Mouse (Mus musculus): ENCODE results near the gene Slc4a8. TPM values are rescaled to one million over a fixed set of nuclear protein-coding genes. Genes with fewer than 3 reads are reported as not detected.
A peak's percentile ranks its signal among the peaks of the same experiment; 100 is the strongest.

The Slc4a8 gene
- 1 to 10 TPM; 2.6 to 7.8 TPM for total RNA-seq (2021)

DNA sequence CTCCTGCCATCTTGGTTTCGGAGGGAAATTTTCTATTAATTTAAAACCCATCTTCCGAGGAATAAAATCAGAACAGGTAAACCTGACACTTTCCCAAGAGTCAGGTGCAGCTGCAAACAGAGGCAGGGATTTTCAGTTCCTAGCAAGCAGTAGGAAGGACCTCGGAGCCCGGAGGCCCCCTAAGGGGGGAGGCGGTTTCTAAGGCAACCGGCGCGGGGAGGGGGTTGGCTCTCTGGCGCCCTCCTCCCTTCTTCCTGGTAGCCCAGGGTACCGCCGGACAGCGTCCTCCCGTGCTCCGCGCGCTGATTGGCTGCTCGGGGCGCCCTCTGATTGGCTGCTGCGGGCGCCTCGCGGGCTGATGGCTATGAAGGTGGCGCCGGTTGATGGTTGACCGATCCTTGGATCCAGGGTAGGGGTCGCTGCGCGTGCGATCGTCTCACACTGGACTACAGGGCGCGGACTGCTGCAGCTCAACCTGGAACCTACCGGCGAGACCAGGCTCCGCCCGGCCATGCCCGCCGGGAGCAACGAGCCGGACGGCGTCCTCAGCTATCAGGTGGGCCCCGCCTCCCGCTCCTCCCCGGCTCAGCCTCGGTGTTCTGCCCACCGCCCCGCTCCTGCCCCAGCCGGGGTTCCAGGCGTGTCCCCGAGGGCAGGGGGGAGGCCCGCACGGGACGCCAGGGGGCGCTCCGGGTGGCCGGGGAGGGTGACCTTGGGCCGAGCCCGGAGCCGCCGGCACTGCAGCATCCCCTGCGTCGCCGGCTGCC is at the start of gene Slc4a8:
Gene Slc4a8 (plus strand): TSS at position 329 of the 767 bp plus-strand sequence.
- peak; percentile 86 to 87 for DNase-seq
- intact Hi-C loops (cut with DNase I): no loop called here

DNA sequence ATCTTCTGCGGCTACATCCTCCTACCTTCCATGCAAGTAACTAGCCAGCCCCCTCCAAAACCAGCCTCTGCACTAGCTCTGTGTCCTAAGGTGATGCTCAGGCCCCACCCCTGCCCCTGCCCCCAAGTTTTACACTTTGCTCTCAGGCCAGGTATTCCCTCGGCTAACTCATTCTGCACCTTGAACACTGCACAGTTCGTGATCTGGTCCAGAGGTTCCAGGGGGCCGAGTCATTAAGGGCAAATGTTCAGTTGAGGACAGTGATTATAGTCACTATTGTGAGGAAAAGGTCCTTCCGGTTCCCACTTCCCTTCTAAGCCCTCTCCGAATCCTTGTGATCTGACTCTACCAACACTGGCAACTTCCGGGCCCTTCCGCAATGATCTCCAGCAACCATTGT is 47.1 kb upstream of the Slc4a8 start:
- intact Hi-C loops (cut with DNase I): no loop called here
- no peak for DNase-seq

DNA sequence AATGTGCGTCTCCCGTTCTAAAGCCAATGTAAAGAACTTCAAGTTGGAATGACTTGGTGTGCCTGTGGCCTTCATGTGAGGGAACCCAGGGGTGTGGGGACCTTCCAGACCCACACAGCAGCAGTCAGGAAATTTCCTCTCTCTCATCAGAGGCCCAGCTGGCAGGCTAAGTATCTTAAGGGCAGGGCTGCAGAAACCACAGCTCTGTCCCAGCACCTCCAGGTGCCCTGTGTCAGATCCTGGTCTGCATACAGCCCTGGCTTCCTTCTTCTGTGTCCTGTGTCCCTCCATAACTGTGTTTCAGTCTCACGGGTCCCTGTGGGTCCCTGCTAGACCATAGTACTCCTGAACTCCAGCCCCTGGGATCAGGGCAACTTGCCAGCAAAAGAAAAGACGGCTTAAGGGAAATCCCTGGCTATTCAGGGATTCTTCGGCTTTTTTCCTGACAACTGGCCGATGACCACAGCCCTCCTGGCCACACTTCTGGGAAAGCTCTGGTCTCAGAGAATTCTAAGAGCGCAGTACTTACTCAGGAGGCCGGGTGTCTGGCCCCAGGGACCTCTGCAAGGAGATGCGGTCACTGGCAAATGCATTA is 46.1 kb upstream of the Slc4a8 start:
- intact Hi-C loops (cut with DNase I): no loop called here
- peak in 1 of 2 experiments; percentile 46 for DNase-seq

DNA sequence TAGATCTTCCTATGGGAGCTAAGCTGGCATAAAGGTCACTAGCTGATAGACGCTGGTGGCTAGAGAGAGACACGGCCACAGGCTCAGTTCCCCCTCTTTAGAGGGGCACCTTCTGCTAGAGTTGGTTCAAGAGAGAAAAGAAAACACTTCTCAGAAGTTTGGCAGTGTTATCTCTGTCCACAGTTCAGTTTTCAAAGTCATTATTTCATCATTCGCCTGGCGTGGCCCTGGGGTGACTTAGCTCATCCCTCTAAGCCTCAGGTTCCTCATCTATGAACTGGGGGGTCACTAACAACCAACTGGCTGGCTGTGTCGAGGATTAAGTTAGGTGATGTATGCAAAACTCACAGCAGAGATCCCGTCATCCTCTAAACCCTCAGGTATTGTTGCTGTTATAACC is 43.6 kb upstream of the Slc4a8 start:
- intact Hi-C loops (cut with DNase I): no loop called here
- DNase-seq: no peak

DNA sequence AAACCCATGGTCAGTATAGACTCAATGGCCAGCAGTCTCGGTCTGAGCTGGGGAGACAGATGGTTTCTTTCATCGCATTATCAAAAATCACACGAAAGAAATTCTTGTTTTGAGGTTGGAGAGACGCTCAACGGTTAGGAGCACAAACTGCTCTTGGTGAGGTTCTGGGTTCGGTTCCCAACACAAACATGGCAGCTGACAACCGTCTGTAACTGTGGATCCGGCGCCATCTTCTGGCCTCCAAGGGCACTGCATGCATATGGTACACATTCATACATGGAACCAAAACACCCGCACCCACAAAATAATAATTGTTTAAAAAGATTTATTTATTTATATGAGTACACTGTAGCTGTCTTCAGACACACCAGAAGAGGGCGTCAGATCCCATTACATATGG is 43.0 kb upstream of the Slc4a8 start:
- DNase-seq: no peak
- intact Hi-C loops (cut with DNase I): no loop called here

DNA sequence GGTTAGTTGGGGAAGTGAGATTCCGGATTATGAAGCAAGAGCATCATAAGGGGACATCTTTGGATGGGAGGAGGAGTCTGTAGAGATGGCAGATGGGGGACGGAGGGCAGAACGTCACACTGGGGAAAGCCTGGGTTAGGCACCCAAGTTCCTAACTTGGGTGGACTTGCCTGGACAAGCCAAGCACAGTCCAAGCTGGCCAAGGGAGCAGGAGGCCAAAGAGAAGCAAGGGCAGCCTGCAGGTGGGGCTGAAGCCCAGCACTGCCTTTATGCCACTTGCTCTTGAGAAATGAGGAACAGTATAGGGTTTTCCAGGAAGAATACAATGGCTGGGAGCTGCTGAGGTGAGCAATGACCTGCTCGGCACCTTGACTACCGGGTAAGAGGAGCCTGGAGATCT is 42.3 kb upstream of the Slc4a8 start:
- intact Hi-C loops (cut with DNase I): no loop called here
- no peak for DNase-seq

DNA sequence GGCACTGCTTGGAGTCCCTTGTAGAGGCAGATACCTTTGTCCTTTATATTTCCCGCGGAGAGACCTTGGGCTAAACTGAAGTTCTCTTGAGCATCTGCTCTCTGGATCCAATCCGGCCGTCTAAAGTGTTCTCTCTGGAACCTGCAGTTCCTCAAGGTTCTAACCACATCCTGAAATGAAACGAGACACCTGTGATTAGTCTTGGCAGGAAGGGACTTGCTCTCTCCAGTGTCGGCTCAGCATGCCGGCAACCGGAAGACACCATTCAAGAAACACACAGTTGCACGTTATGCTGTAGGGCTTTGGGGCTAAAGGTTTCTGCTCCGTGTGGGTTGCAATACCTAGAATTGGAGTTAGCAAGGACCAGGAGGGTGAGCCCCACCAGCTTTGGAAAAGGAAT is 41.5 kb upstream of the Slc4a8 start:
- no peak for DNase-seq

DNA sequence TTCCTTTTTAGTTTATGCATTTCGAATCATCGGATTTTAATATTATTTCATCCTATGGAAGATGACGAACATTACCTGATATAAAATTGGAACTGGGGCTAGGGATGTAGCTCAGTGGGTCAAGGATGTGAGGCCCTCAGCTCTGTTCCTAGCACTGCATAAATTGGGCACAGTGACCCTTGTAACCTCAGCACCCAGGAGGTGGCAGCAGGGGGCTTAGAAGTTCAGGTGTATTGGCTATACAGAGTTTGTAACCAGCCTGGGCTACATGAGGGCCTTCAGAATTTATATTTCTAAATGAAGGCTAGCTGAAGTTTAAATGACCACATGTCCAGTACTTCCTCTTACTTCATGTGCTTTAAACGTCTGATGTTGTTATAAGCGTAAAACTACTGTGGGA is 40.1 kb upstream of the Slc4a8 start:
- DNase-seq: no peak
- intact Hi-C loops (cut with DNase I): no loop called here

More for the DNA sequence above, 41.5 kb upstream of the Slc4a8 start:
- intact Hi-C loops (cut with DNase I): no loop called here

DNA sequence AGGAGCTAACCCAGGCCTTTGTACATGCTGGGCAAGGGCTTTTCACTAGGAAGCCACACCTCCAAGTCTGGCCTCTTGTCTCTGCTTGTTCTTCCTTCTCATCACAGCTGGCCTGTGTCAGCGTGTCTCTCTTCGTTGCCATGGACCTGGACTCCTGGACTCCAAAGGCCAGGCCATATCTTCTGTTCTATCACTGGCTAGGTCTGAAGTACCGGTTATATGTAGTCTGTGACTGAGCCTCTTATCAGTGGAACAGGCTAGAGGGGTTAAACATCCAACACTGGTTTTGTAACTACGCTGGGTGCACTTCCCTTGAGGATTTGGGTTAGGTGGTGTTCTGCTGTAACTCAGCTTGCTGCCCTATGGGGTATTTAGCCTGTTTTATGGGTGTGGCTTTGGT is 39.5 kb upstream of the Slc4a8 start:
- intact Hi-C loops (cut with DNase I): no loop called here
- no peak for DNase-seq

DNA sequence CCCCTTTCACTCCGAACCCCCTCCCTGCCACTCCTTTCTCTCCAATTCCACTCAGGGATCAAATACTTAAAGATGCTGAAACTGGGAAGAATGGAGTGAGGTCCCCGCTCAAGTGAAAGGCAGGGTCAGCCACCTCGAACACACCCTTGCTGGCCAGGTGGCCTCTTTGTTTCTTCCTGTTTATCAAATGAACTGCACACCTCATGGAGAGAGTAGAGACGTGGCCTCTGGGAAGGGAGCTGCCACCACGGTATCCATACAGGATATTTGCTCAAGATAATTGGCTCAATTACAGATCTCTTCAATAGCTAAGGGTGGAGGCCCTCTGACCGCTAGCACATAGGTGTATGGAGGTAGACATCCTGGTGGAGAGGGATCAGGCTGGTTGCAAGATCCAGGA is 39.0 kb upstream of the Slc4a8 start:
- intact Hi-C loops (cut with DNase I): no loop called here

DNA sequence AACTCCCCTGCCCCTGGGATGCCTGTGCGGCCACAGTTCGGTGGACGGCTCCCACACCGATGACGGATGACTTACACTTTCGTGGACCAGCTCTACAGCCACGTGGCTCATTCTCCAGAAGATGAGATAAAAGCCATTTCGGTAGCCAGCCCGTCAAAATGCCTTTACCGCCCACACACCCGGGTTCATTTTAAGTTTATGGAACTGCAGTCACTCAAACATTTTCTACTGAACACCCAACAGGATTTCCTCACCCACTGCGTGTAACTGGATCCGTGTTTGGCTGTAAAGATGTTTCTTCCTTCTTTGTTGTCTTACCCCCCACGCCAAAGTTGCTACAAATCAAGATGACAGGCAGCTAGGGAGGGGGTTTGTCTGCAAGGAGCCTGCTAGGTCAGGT is 38.0 kb upstream of the Slc4a8 start:
- DNase-seq: peak in 1 of 2 experiments; percentile 48
- intact Hi-C loops (cut with DNase I): no loop called here

More for the DNA sequence above, 39.0 kb upstream of the Slc4a8 start:
- DNase-seq: no peak

DNA sequence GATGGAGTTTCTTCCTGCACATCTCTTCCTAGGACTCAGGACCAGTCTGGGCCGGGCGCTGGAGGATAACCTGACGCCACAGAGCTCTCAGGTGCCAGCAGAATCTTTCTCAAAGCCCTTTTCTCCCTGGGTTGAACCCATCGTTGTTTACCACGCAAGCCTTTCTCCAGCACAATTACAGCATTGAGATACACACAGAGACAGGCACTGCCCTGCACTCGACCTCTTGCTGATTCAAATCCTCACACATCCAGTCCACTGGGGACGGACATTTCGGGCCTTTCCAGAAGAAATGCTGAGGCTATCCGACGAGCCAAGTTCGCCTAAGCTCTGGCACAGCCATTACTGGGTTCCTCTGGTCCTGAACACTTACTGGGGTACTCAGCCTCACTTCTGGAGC is 34.8 kb upstream of the Slc4a8 start:
- no peak for DNase-seq
- intact Hi-C loops (cut with DNase I): no loop called here

DNA sequence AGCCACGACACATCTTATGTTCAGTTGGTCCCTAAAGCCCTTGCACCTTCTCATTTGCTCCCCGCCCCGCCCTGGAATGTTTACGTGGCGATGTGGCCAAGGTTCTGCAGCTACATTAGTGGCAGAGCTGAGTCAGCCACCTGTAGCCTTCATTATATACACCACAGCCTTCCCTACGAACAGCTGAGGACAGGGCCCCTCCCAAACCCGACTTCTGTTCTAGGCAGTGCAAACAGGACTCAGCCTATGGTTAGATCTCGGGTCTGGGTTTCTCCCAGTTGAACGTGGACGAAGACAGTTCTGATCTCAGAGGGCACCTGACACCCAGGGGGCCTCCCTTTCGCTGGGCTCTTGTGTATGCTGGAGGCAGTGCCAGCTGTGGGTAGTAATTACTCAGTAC is 33.7 kb upstream of the Slc4a8 start:
- no peak for DNase-seq
- intact Hi-C loops (cut with DNase I): no loop called here

DNA sequence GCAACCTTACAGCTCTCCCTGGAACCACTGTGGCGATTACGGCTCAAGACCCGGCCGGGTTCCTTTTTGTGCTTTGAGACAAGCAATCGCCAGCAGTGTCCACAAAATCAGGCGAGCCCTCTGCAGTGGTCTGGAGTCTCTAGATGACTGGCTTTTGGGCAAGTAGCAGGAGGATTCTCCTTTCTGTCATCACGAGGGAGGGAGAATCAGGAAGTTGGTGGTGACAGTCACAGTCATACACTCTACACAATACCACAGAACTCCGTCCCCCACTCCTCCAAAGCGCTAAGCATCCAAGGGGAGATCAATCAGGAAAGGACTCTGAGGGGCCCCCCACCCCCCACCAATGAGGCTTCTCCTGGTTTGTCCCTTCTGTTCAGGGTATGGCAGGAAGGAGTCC is 33.0 kb upstream of the Slc4a8 start:
- no peak for DNase-seq
- intact Hi-C loops (cut with DNase I): no loop called here

DNA sequence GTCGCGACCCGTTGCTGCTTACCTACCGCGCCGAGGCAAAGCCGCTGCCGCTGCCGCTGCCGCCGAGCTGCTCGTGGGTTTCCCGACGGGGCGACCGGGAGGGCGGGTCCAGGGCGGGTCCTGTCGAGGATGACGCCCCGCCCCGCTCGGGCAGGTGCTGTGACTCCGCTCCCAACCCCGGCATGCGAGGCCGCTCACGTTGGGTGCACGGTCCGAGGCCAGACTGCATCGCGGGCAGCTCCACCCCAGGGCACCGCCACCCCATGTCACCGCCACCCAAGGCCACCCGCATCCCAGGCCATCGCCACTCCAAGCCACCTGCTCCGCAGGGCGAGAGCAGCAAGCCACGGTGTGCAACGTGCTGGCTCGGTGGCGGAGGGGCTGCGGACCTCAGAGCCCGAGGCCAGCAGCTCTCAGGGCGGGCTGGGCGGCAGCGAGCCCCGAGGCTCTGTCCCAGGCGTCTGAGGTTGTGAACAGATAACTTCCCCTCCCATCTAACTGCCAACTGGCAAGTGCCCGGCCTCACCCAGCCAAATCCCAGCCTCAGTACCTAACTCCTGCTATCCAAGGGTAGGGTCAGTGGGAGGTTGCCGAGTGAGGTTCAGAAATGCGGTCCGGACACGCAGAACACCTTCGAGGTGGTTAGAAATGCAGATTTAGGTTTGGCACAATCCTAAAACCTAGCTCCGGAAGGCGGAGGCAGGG is 32.1 kb upstream of the Slc4a8 start, which contains the start of gene Galnt6:
Gene Galnt6 (minus strand): TSS at position 96 of the 705 bp plus-strand sequence.
- no peak for DNase-seq
- intact Hi-C loops (cut with DNase I): no loop called here

DNA sequence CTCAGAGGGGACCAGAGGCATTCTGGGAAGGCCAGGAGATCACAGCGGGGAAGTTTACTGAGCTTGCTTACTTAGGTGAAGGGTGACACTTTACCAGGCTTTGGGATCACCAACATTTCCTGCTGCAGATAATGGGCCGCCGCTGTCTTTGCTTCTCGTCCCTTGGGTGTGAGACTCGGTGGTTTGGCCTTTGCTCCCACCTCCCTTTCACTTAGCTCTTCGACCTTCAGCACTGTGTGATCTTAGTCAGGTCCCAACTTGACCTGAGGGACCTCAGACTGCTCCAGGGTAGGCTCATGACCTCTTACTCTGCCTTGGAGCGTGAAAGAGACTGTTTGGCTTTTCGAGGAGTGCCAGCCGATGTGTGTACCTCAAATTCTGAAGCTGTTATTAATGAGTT is 30.5 kb upstream of the Slc4a8 start:
- intact Hi-C loops (cut with DNase I): no loop called here
- no peak for DNase-seq

DNA sequence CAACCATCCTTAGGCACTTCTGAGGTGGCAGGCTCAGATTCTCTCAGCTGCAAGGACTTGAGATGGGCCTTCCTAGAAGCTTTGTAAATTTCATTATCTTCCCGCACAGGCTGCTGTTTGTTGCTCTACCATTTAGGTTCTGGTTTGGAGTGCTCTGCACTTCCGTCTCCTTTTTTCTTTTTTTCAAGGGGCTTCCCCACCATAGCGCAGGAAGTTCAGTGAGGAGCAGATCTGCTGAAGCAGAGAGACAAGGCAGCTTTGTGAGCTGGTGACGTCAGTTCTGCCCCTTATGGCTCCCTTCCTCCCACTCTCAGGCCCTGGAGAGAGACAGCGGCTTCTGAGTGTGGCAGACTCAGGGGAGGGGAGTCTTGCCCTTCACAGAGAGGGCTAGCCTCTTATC is 29.0 kb upstream of the Slc4a8 start:
- intact Hi-C loops (cut with DNase I): no loop called here
- DNase-seq: peak; percentile 36 to 58

DNA sequence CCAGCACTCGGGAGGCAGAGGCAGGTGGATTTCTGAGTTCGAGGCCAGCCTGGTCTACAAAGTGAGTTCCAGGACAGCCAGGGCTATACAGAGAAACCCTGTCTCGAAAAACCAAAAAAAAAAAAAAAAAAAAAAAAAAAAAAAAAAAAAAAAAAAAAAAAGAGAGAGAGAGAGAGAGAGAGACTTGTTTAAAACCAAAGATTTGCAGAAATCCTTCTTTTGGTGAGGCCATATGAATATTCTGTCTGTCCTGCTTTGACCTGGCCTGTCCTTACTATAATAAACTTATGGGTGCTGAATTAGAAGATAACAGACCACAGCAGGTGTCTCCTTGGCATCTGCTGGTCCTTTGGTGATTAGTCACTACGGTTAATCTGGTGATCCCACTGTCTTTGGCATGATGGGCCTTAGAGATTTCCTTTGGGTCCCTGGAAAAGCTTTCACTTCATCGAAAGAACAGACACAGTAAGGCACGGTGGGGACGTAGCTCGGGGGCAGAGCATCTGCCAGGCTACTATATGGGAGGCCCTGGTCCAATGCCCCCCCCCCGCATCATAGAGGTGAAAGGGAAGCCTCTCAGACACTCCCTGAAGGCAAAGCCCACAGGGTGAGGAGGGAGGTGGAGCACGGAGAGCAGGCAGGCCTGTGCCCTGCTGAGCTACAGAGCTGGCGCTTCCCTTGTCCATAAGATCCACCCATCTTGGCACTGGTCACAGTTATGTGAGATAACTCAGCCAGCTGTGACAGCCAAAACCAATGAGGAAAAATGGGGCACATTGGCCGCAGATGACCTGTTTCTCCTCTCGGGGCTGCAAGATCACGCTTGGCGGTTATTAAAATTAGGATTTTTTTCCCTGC is 26.2 kb upstream of the Slc4a8 start:
- intact Hi-C loops (cut with DNase I): no loop called here
- DNase-seq: peak in 1 of 2 experiments; percentile 47

DNA sequence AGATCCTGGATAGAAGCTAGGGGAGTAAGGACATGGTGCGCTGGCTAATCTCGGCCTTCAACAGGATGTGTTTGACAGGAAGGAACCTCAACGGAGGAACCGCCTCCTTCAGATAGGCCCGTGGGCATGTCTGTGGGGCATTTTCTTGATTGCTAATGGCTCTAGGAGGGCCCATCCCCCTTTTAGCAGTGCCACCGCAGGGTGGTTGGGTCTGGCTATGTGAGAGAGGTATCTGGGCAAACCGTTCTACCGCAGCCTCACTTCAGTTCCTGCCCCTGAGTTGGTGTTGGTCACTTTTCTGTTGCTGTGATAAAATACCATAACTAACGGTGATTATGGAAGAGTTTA is 25.6 kb upstream of the Slc4a8 start:
- DNase-seq: no peak
- intact Hi-C loops (cut with DNase I): no loop called here

DNA sequence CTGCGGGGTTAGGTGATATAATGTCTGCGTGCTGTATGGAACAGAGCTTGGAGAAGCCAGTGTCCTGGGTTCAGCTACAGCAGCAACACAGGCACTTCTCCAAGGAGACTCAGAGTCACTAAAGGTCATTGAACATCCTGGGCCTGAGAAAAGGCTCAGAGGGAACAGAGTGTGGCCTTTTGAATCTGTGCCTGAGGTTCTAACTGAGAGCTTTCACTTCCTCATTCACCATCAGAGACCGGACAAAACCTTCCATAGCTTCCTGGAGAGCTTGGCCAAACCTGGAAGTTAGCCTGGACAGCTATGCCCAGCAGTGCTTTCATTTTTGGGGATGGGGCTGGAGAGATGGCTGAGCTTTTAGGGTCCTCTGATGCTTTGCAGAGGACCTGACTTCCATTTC is 23.9 kb upstream of the Slc4a8 start:
- intact Hi-C loops (cut with DNase I): no loop called here

DNA sequence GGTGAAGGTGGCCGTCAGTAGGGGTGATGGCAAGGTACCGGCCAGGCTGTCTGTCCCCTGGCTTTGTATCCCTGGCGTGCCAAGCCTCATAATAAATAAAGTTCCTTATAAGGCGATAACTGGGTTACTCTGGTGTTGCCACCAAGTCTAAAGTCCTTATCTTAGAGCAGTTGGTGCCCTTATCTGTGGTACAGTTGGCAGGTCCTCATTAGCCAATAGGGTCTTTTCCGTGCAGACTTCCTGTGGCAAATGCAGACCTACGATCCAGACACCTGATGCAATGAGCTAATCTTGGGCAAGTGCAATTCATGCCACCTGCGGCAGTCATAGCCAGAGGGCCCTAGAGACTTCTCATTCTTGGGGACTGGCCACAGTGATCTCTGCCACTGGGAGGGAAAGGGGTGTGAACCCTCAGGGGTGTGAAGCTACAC is 23.2 kb upstream of the Slc4a8 start:
- DNase-seq: peak in 1 of 2 experiments; percentile 27
- intact Hi-C loops (cut with DNase I): no loop called here

More for the DNA sequence above, 23.9 kb upstream of the Slc4a8 start:
- DNase-seq: no peak
